Mouse (Mus musculus) kidney, postnatal 0 days (tissue): ENCODE measurements around the gene Pde4d. TPM values are rescaled to one million over a fixed set of nuclear protein-coding genes. Genes with fewer than 3 reads are reported as not detected.
A peak's percentile ranks its signal among the peaks of the same experiment; 100 is the strongest.

Experiments
- ATAC-seq: fragments of 200-750 bp; cut with Nextera tagmentation; replicated peaks from 2 replicates; pipeline ENCODE4 v1.8.0; 2017; ENCODE audit warnings: low read depth, moderate number of reproducible peaks, moderate TSS enrichment, moderate library complexity; ENCODE audit not compliant: low FRiP score
- DNase-seq: peaks from one replicate; pipeline ENCODE4 v3.0.0-alpha.2; 2016; ENCODE audit warnings: low spot score
- H3K27ac ChIP-seq: fragments of 300-500 bp; sonication (generic); 2 replicates; pipeline ENCODE4 v1.5.1; 2014; ENCODE audit warnings: mild to moderate bottlenecking
- H3K27me3 ChIP-seq: fragments of 300-500 bp; sonication (generic); 2 replicates; pipeline ENCODE4 v1.6.1; 2014; ENCODE audit warnings: low read length, mixed read lengths; ENCODE audit not compliant: insufficient read depth
- H3K36me3 ChIP-seq: fragments of 300-500 bp; sonication (generic); 2 replicates; pipeline ENCODE4 v1.6.1; 2014; ENCODE audit warnings: low read length, mixed read lengths; ENCODE audit not compliant: insufficient read depth
- H3K4me1 ChIP-seq: fragments of 300-500 bp; sonication (generic); replicated peaks from 2 replicates; pipeline ENCODE4 v1.6.1; 2014; ENCODE audit warnings: antibody characterized with exemption, low read length, mixed read lengths; ENCODE audit not compliant: insufficient read depth
- H3K4me2 ChIP-seq: fragments of 300-500 bp; sonication (generic); 2 replicates; pipeline ENCODE4 v1.6.1; 2014; ENCODE audit warnings: mild to moderate bottlenecking, low read length, moderate library complexity, mixed read lengths
- H3K4me3 ChIP-seq: fragments of 300-500 bp; sonication (generic); replicated peaks from 2 replicates; pipeline ENCODE4 v1.5.1; 2014; ENCODE audit warnings: low read depth, low read length
- H3K9ac ChIP-seq: fragments of 300-500 bp; sonication (generic); 2 replicates; pipeline ENCODE4 v1.6.1; 2014; ENCODE audit warnings: low read depth, low read length
- H3K9me3 ChIP-seq: fragments of 300-500 bp; sonication (generic); replicated peaks from 2 replicates; pipeline ENCODE4 v1.6.1; 2016; ENCODE audit warnings: low read length, inconsistent platforms, mixed read lengths
- CTCF ChIP-seq: IDR thresholded peaks from 2 replicates; pipeline ENCODE4 v1.5.1; 2016; ENCODE audit warnings: antibody characterized with exemption, low read depth, mild to moderate bottlenecking, moderate library complexity
- WGBS: fragments of 180-500 bp; shearing (Covaris S2); extraction: QIAGEN DNeasy Blood & Tissue Kit; methylation state at CpG from one replicate; pipeline ENCODE4 v1.1.7; 2014; 5-methylcytosine and 5-hydroxymethylcytosine counted together
- polyA plus RNA-seq: library from polyadenylated mRNA; unstranded; fragments of >200 nt; fragmentation: Nextera tagmentation; extraction: Ambion mirVana; gene quantifications from 2 replicates; pipeline ENCODE4 v1.2.1, GENCODE M21; 2015

Gene Pde4d
- polyA plus RNA-seq, 1 experiment from 2014 or later, result 7.1 TPM

GRCm38 (mm10) chr13:109813924-109814323, 1364.2 kb downstream of the Pde4d start:
- DNase-seq (no peak), ATAC-seq (no peak)
- H3K4me1 ChIP-seq, result no peaks in the 10 kb centered on the region
- no peak overlapping the region for H3K4me2 ChIP-seq
- no peak for TF ChIP-seq CTCF
- no peaks in the 10 kb centered on the region for H3K9me3 ChIP-seq
- H3K27ac ChIP-seq, result no peak overlapping the region
- no peaks in the 10 kb centered on the region for H3K36me3 ChIP-seq
- 31% methylated on average over 4 of the region's 4 CpGs for WGBS
- no peak overlapping the region for H3K4me3 ChIP-seq
- H3K27me3 ChIP-seq, result no peaks in the 10 kb centered on the region
- no peak overlapping the region for H3K9ac ChIP-seq

DNA sequence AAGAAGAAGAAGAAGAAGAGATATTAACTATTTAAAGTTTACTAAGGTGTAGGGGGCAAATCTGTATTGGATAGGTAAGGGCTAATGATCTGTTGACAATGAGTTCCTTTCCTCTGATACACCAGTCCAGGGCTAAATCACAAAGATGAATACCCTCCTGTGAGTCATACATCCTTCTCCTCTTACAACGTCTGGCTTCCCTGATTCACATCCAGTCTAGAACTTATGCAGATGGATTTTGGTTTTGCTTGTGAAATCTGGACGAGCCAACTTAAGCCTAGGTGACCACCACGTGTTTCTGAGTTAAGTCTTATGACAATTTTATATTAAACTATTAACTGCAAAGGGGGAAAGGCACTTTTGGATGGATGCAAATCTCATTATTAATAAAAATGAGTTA, 1369.3 kb downstream of the Pde4d start:
- Histone ChIP-seq H3K4me1 (peaks cover 15% of the 10 kb centered on the region; the same call in 1 of the 2 replicates), H3K36me3 (no peaks in the 10 kb centered on the region), H3K4me2 (no peak overlapping the region), H3K27ac (no peak overlapping the region), H3K27me3 (no peaks in the 10 kb centered on the region), H3K9me3 (no peaks in the 10 kb centered on the region), H3K4me3 (no peak overlapping the region), H3K9ac (no peak overlapping the region)
- 57% methylated on average over 3 of the region's 3 CpGs for WGBS
- no peak for TF ChIP-seq CTCF
- ATAC-seq (no peak), DNase-seq (no peak)

GRCm38 (mm10) chr13:109820141-109820540, 1370.4 kb downstream of the Pde4d start:
- Histone ChIP-seq H3K4me2 (no peak overlapping the region), H3K4me1 (peaks cover 18% of the 10 kb centered on the region; the same call in 1 of the 2 replicates), H3K4me3 (no peak overlapping the region), H3K9ac (no peak overlapping the region), H3K36me3 (no peaks in the 10 kb centered on the region), H3K27ac (no peak overlapping the region), H3K9me3 (no peaks in the 10 kb centered on the region), H3K27me3 (no peaks in the 10 kb centered on the region)
- DNase-seq, result no peak
- 37% methylated on average over 3 of the region's 3 CpGs for WGBS
- TF ChIP-seq CTCF, result no peak
- no peak for ATAC-seq

GRCm38 (mm10) chr13:109820866-109821265, 1371.1 kb downstream of the Pde4d start:
- TF ChIP-seq CTCF, result no peak
- peaks cover 18% of the 10 kb centered on the region; the same call in 1 of the 2 replicates for H3K4me1 ChIP-seq
- H3K27ac ChIP-seq, result 0 out of 2 replicates have a peak overlapping the region, but pooled peaks have one; percentile 88
- no peak for DNase-seq
- ATAC-seq, result no peak
- no peaks in the 10 kb centered on the region for H3K9me3 ChIP-seq
- no peaks in the 10 kb centered on the region for H3K27me3 ChIP-seq
- H3K9ac ChIP-seq, result no peak overlapping the region
- WGBS, result 70% methylated on average over 3 of the region's 3 CpGs
- no peak overlapping the region for H3K4me3 ChIP-seq
- no peaks in the 10 kb centered on the region for H3K36me3 ChIP-seq
- H3K4me2 ChIP-seq, result no peak overlapping the region

GRCm38 (mm10) chr13:109821725-109822412, 1372.1 kb downstream of the Pde4d start:
- no peaks in the 10 kb centered on the region for H3K9me3 ChIP-seq
- H3K27me3 ChIP-seq, result no peaks in the 10 kb centered on the region
- no peak for TF ChIP-seq CTCF
- peak overlapping the region; percentile 54 for H3K4me2 ChIP-seq
- H3K9ac ChIP-seq, result peak overlapping the region; percentile 38; the same call in 1 of the 2 replicates
- ATAC-seq (no peak), DNase-seq (peak; percentile 34)
- H3K36me3 ChIP-seq, result no peaks in the 10 kb centered on the region
- peak overlapping the region; percentile 88 for H3K27ac ChIP-seq
- H3K4me3 ChIP-seq, result peak overlapping the region; percentile 6; the same call in 1 of the 2 replicates
- H3K4me1 ChIP-seq, result peaks cover 18% of the 10 kb centered on the region; the same call in 1 of the 2 replicates
- WGBS, result 1% methylated on average over 8 of the region's 8 CpGs

GRCm38 (mm10) chr13:109822413-109823298, 1372.9 kb downstream of the Pde4d start:
- no peaks in the 10 kb centered on the region for H3K9me3 ChIP-seq
- TF ChIP-seq CTCF, result no peak
- peak overlapping the region; percentile 38; the same call in 1 of the 2 replicates for H3K9ac ChIP-seq
- H3K27ac ChIP-seq, result peak overlapping the region; percentile 88
- peaks cover 18% of the 10 kb centered on the region; the same call in 1 of the 2 replicates for H3K4me1 ChIP-seq
- peak; percentile 98 for DNase-seq
- no peaks in the 10 kb centered on the region for H3K36me3 ChIP-seq
- WGBS, result 0% methylated on average over 15 of the region's 15 CpGs
- no peaks in the 10 kb centered on the region for H3K27me3 ChIP-seq
- peak overlapping the region; percentile 6 for H3K4me3 ChIP-seq
- peak; percentile 92 for ATAC-seq
- peak overlapping the region; percentile 54 for H3K4me2 ChIP-seq
